Mouse (Mus musculus): ENCODE measurements around the gene Gm20738.
"Not testable (repeated sequence)": the region's sequence is repeated elsewhere in the genome, so short reads cannot be mapped to it uniquely, and the experiment has no call there.

DNA sequence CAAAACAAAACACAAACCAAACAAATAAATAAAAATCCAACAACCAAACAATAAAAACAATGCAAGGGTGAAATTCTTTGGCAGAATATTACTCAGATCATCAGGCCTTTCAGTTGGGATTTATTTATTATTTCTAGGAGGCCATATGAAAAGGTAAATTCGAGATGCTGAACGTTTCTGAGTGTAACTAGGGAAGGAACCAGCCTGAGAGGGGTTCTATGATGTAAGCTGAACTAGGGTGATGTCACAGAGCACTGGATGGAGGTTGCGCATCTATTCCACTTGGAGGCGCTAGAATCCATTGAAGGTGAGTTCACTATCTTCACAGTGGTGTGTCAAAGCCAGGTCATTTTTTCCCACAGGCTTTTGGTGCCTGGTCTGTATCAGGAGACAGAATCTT lies at the start of gene Gm20738:
- not testable (repeated sequence) for TF ChIP-seq GATA1 (IDR thresholded peaks at IDR 0.05; ENCODE audit: borderline replicate concordance, low read length); CTCF (IDR thresholded peaks at IDR 0.05; ENCODE audit: low read depth, low read length); TAL1 (conservative IDR thresholded peaks at IDR 0.05; ENCODE audit: low read depth, low read length); POLR2AphosphoS5 (IDR thresholded peaks at IDR 0.05; ENCODE audit: insufficient replicate concordance, low read depth, low read length)

Data from G1E (cell line).